Mouse (Mus musculus): ENCODE data around the gene Supt3. TPM values are rescaled to one million over a fixed set of nuclear protein-coding genes. Genes with fewer than 3 reads are reported as not detected.
A peak's percentile ranks its signal among the peaks of the same experiment; 100 is the strongest.

Gene Supt3
- polyA plus RNA-seq (2016; fragmentation: Nextera tagmentation; extraction: Ambion mirVana): 26.1 and 28.0 TPM in 2 replicates

DNA sequence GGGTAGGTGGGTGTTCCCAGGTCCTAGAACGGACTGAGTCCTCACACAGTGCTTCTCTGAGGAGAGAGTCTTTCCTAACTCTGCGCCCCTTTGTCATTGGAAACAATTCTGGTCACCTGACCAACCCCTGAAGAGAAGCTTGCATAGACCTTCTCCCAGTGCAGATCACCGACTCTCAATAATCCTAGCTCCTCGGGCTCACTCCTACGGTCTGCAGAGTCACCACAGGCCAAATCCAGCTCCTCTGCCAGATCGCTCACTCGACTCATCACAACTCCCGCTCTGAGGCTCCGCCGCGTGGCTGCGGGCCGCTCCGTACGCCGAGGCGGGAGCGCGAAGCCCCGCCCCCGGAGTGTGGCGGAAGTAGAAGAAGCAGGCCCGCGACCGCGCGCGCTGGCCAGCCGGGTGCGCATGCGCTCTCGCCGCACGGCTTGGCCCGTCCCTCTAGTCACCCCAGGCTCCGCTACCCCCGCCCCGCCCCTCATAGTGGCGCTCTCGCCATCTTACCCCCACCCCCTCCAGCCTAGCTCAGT, at the start of gene Supt3:
Gene Supt3 (plus strand): TSS at position 415 of the 533 bp plus-strand sequence.
- Histone ChIP-seq H3K4me2 (peak within 1 kb of the TSS; percentile 78), H3K4me1 (replicated peaks) (peaks cover 8% of the 10 kb centered on the region), H3K9ac (replicated peaks) (peak within 1 kb of the TSS; percentile 90), H3K27me3 (0 out of 2 replicates have a peak, but pooled peaks cover 4% of the 10 kb centered on the region), H3K9me3 (no peaks in the 10 kb centered on the region), H3K27ac (peak within 1 kb of the TSS; percentile 85), H3K4me3 (replicated peaks) (peak within 1 kb of the TSS; percentile 83), H3K36me3 (no peaks in the 10 kb centered on the region)
- peak; percentile 96 for ATAC-seq (ENCODE audit: insufficient number of reproducible peaks, insufficient read depth, low FRiP score, low TSS enrichment, low read depth)
- WGBS: 0% methylated on average over 38 of the region's 40 CpGs

DNA sequence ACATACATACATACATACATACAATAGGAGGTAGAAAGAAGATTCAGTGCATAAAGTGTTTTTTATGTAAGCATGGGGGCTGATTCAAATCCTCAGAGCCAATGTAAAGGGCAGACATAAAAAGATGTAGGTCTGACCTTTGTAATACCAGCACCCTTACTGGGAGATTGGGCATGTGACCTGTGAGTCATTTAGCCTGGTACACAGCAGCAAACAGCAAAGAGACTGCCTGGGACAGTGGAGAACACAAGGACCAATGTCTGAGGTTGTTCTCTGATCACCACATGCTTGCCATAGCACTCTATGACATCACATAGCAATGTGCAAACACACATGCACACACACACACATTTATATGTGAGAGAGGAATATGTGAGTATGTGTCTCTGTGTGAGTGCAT, 49.3 kb upstream of the Supt3 start:
- Histone ChIP-seq H3K27me3 (peaks cover 22% of the 10 kb centered on the region), H3K9me3 (no peaks in the 10 kb centered on the region), H3K4me2 (no peak overlapping the region), H3K4me1 (replicated peaks) (peaks cover 19% of the 10 kb centered on the region), H3K27ac (no peak overlapping the region), H3K36me3 (no peaks in the 10 kb centered on the region), H3K4me3 (replicated peaks) (no peak overlapping the region), H3K9ac (replicated peaks) (no peak overlapping the region)
- ATAC-seq (ENCODE audit: insufficient number of reproducible peaks, insufficient read depth, low FRiP score, low TSS enrichment, low read depth): no peak

DNA sequence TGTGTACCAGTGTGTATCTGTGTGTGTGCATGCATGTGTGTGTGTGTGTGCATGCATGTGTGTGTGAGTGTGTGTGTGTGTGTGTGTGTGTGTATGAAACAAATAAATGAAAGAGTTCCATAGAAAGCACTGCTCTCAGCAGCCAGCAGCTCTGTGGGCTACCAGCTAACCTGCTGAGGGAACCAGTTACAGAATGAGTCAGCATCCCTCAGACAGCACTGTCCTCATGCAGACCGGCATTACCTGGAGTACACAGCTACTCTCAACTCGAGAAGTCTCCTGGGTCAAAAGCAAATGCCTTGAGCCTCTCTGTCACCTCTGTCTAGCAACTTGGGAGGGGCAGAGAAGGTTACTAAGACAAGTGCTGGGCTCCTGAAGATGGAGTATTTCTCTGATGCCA, 48.5 kb upstream of the Supt3 start:
- Histone ChIP-seq H3K9ac (replicated peaks) (no peak overlapping the region), H3K27ac (no peak overlapping the region), H3K9me3 (no peaks in the 10 kb centered on the region), H3K4me1 (replicated peaks) (peaks cover 16% of the 10 kb centered on the region), H3K4me3 (replicated peaks) (no peak overlapping the region), H3K4me2 (no peak overlapping the region), H3K27me3 (peaks cover 24% of the 10 kb centered on the region), H3K36me3 (no peaks in the 10 kb centered on the region)
- 41% methylated on average over 2 of the region's 2 CpGs for WGBS
- ATAC-seq (ENCODE audit: insufficient number of reproducible peaks, insufficient read depth, low FRiP score, low TSS enrichment, low read depth): no peak

- 3% methylated on average over 23 of the region's 23 CpGs for WGBS
- H3K27me3 ChIP-seq: peaks cover 58% of the 10 kb centered on the region
- peak overlapping the region; percentile 82 for H3K9ac ChIP-seq (replicated peaks)
- H3K4me2 ChIP-seq: peak overlapping the region; percentile 90
- 0 out of 2 replicates have a peak overlapping the region, but pooled peaks have one; percentile 12 for H3K27ac ChIP-seq
- no peaks in the 10 kb centered on the region for H3K9me3 ChIP-seq
- no peak for ATAC-seq (ENCODE audit: insufficient number of reproducible peaks, insufficient read depth, low FRiP score, low TSS enrichment, low read depth)
- H3K4me1 ChIP-seq (replicated peaks): peaks cover 34% of the 10 kb centered on the region
- peak overlapping the region; percentile 68 for H3K4me3 ChIP-seq (replicated peaks)
- H3K36me3 ChIP-seq: no peaks in the 10 kb centered on the region
Observed at GRCm38 (mm10) chr17:44733544-44734310, 43.2 kb upstream of the Supt3 start.

GRCm38 (mm10) chr17:44734501-44735222, 42.3 kb upstream of the Supt3 start:
- Histone ChIP-seq H3K9ac (replicated peaks) (peak overlapping the region; percentile 82), H3K27ac (peak overlapping the region; percentile 84), H3K4me3 (replicated peaks) (peak overlapping the region; percentile 68), H3K4me2 (peak overlapping the region; percentile 90), H3K4me1 (replicated peaks) (peaks cover 37% of the 10 kb centered on the region), H3K27me3 (peaks cover 68% of the 10 kb centered on the region), H3K9me3 (no peaks in the 10 kb centered on the region), H3K36me3 (no peaks in the 10 kb centered on the region)
- under 1% methylated on average over 48 of the region's 48 CpGs for WGBS
- ATAC-seq (ENCODE audit: insufficient number of reproducible peaks, insufficient read depth, low FRiP score, low TSS enrichment, low read depth): 0 out of 2 replicates have a peak, but pooled peaks have one; percentile 37

DNA sequence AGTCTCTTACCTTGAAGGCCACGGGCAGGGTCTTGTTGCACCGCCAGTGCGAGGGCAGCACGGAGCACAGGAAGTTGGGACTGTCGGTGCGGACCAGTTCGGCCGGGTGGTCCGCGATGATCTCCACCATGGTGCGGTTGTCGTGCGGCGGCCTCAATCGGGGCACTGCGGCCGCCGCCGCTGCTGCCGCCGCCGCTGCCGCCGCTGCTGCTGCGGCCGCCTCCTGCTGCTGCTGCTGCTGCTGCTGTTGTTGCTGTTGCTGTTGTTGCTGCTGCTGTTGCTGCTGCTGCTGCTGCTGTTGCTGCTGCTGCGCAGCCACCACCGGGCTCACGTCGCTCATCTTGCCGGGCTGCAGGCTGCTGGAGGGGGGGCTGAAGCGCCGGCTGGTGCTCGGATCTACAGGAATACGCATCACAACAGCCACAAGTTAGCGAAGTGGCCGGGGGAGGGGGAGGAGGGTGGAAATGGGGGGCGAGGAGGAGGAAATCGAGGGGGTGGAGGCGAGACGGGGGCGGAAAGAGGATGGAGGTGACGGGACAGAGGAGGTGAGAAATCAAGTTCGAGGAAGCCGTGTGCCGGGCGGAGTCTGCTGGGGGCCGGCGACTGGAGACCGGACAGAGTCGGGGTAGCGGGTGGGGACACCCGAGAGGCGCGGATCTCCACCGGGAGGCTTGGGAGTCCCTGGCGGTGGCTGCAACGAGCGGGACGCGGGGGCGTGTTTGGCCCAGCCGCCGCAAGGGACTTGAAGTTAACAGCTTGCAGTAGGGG, 41.5 kb upstream of the Supt3 start:
- under 1% methylated on average over 63 of the region's 64 CpGs for WGBS
- peak overlapping the region; percentile 68 for H3K4me3 ChIP-seq (replicated peaks)
- peak overlapping the region; percentile 84 for H3K27ac ChIP-seq
- H3K9ac ChIP-seq (replicated peaks): peak overlapping the region; percentile 82
- H3K27me3 ChIP-seq: peaks cover 70% of the 10 kb centered on the region
- no peak for ATAC-seq (ENCODE audit: insufficient number of reproducible peaks, insufficient read depth, low FRiP score, low TSS enrichment, low read depth)
- no peaks in the 10 kb centered on the region for H3K36me3 ChIP-seq
- peaks cover 38% of the 10 kb centered on the region for H3K4me1 ChIP-seq (replicated peaks)
- peak overlapping the region; percentile 90 for H3K4me2 ChIP-seq
- H3K9me3 ChIP-seq: no peaks in the 10 kb centered on the region

DNA sequence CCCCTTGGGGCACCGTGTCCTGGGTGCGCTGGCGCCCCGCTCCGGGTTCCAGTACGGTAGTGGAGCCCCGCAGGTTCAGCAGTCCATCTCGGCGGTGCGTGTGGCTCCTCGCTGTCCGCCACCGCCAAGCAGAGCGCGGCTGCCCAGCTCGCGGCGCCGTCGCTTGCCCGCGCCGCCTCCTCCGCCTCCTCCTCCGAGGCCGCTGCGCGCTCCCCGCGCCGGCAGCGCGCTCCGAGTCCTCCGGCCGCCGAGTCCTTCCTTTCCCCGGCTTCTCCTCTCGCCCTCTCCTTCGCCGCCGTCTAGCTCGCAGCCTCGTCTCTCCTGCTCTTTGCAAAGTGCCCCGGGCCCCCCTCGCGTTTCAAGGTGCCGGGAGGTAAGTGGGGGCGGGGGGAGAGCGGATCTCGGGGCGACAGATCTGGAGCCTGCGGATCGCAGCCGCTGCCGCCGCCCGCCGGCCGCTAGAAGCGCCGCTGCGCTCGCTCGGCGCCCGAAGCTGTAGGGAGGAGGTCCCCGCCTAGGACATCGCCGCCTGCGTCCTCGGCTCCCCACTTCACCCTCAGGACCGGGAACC, 40.9 kb upstream of the Supt3 start:
- H3K27me3 ChIP-seq: peaks cover 74% of the 10 kb centered on the region

GRCm38 (mm10) chr17:44737275-44738120, 39.5 kb upstream of the Supt3 start:
- peaks cover 70% of the 10 kb centered on the region for H3K27me3 ChIP-seq
- peak overlapping the region; percentile 3; the same call in 1 of the 2 replicates for H3K27ac ChIP-seq
- WGBS: under 1% methylated on average over 33 of the region's 33 CpGs
- no peak overlapping the region for H3K9ac ChIP-seq (replicated peaks)
- H3K9me3 ChIP-seq: no peaks in the 10 kb centered on the region
- peak overlapping the region; percentile 90 for H3K4me2 ChIP-seq
- no peak for ATAC-seq (ENCODE audit: insufficient number of reproducible peaks, insufficient read depth, low FRiP score, low TSS enrichment, low read depth)
- peak overlapping the region; percentile 31 for H3K4me3 ChIP-seq (replicated peaks)
- H3K4me1 ChIP-seq (replicated peaks): peaks cover 38% of the 10 kb centered on the region
- no peaks in the 10 kb centered on the region for H3K36me3 ChIP-seq

More for the DNA sequence above, 40.9 kb upstream of the Supt3 start:
- Histone ChIP-seq H3K9me3 (no peaks in the 10 kb centered on the region), H3K4me2 (peak overlapping the region; percentile 90), H3K4me1 (replicated peaks) (peaks cover 38% of the 10 kb centered on the region), H3K36me3 (no peaks in the 10 kb centered on the region), H3K4me3 (replicated peaks) (peak overlapping the region; percentile 68), H3K27ac (peak overlapping the region; percentile 84), H3K9ac (replicated peaks) (peak overlapping the region; percentile 82)
- under 1% methylated on average over 61 of the region's 73 CpGs for WGBS
- peak; percentile 52; the same call in 1 of the 2 replicates for ATAC-seq (ENCODE audit: insufficient number of reproducible peaks, insufficient read depth, low FRiP score, low TSS enrichment, low read depth)

- Histone ChIP-seq H3K36me3 (no peaks in the 10 kb centered on the region), H3K4me2 (peak overlapping the region; percentile 90), H3K9ac (replicated peaks) (no peak overlapping the region), H3K27ac (peak overlapping the region; percentile 8; the same call in 1 of the 2 replicates), H3K9me3 (no peaks in the 10 kb centered on the region), H3K27me3 (peaks cover 76% of the 10 kb centered on the region), H3K4me3 (replicated peaks) (peak overlapping the region; percentile 31), H3K4me1 (replicated peaks) (peaks cover 38% of the 10 kb centered on the region)
- no peak for ATAC-seq (ENCODE audit: insufficient number of reproducible peaks, insufficient read depth, low FRiP score, low TSS enrichment, low read depth)
- under 1% methylated on average over 13 of the region's 22 CpGs for WGBS
Observed at GRCm38 (mm10) chr17:44738121-44738637, 38.8 kb upstream of the Supt3 start.

All from limb, embryonic 12.5 days (tissue).